In genomic region chr9:63758641-63759391, GRCm38 (mm10) we compare ENCODE assay signal across 8 mouse cellular contexts. TPM values are rescaled to one million over a fixed set of nuclear protein-coding genes. Genes with fewer than 3 reads are reported as not detected.
A peak's percentile ranks its signal among the peaks of the same experiment; 100 is the strongest.
DNase-seq lines count a peak whose midpoint lies in the region; ATAC-seq lines count a peak whose summit lies in the region.

No protein-coding gene starts in this region.

- H3K4me2 ChIP-seq in forebrain, embryonic 12.5 days = peak overlapping the region; percentile 91
- peak overlapping the region; percentile 68 for H3K4me2 ChIP-seq in kidney, embryonic 16.5 days (replicated peaks; ENCODE audit: low read depth, low read length)
- peak overlapping the region; percentile 74 for H3K4me2 ChIP-seq in stomach, embryonic 15.5 days

- peak overlapping the region; percentile 87 for H3K9ac ChIP-seq in forebrain, embryonic 12.5 days
- H3K9ac ChIP-seq in kidney, embryonic 16.5 days (replicated peaks; ENCODE audit: low read length) = peak overlapping the region; percentile 92
- H3K9ac ChIP-seq in stomach, embryonic 15.5 days = peak overlapping the region; percentile 98; the same call in 1 of the 2 replicates

- no peaks in the 10 kb centered on the region for H3K36me3 ChIP-seq in forebrain, embryonic 12.5 days (replicated peaks)
- no peaks in the 10 kb centered on the region for H3K36me3 ChIP-seq in kidney, embryonic 16.5 days (ENCODE audit: insufficient read depth, low read length)
- no peaks in the 10 kb centered on the region for H3K36me3 ChIP-seq in stomach, embryonic 15.5 days

- peak; percentile 69 to 71 for DNase-seq in B cell, adult 2 months
- DNase-seq in Muller cell, postnatal 12 days (ENCODE audit: inconsistent ontology term) = peak; percentile 42
- DNase-seq in mesoderm, embryonic 11.5 days (ENCODE audit: low read depth, low spot score) = peak; percentile 68
- DNase-seq in cerebellum, adult 11 months = no peak
- DNase-seq in cerebellum, postnatal 14 days = no peak

- H3K9me3 ChIP-seq in forebrain, embryonic 12.5 days = peaks cover 4% of the 10 kb centered on the region; the same call in 1 of the 2 replicates
- H3K9me3 ChIP-seq in kidney, embryonic 16.5 days (ENCODE audit: low read length) = no peaks in the 10 kb centered on the region
- no peaks in the 10 kb centered on the region for H3K9me3 ChIP-seq in stomach, embryonic 15.5 days

- peak overlapping the region; percentile 97 for H3K27ac ChIP-seq in forebrain, embryonic 12.5 days
- H3K27ac ChIP-seq in kidney, embryonic 16.5 days (ENCODE audit: low read length) = peak overlapping the region; percentile 98
- peak overlapping the region; percentile 97 for H3K27ac ChIP-seq in stomach, embryonic 15.5 days

- H3K27me3 ChIP-seq in forebrain, embryonic 12.5 days = 0 out of 2 replicates have a peak, but pooled peaks cover 4% of the 10 kb centered on the region
- no peaks in the 10 kb centered on the region for H3K27me3 ChIP-seq in kidney, embryonic 16.5 days (ENCODE audit: insufficient read depth, low read length)
- H3K27me3 ChIP-seq in stomach, embryonic 15.5 days (replicated peaks) = no peaks in the 10 kb centered on the region

- ATAC-seq in forebrain, embryonic 12.5 days (ENCODE audit: low FRiP score) = no peak
- ATAC-seq in kidney, embryonic 16.5 days (ENCODE audit: low FRiP score, low TSS enrichment) = no peak
- ATAC-seq in stomach, embryonic 15.5 days (ENCODE audit: insufficient read depth, low FRiP score, low read depth) = no peak

- under 1% methylated on average over 23 of the region's 23 CpGs for WGBS in forebrain, embryonic 12.5 days
- WGBS in kidney, embryonic 16.5 days = 2% methylated on average over 23 of the region's 23 CpGs
- 2% methylated on average over 23 of the region's 23 CpGs for WGBS in stomach, embryonic 15.5 days

- H3K4me1 ChIP-seq in forebrain, embryonic 12.5 days = peaks cover 52% of the 10 kb centered on the region
- peaks cover 50% of the 10 kb centered on the region for H3K4me1 ChIP-seq in kidney, embryonic 16.5 days (ENCODE audit: insufficient read depth, low read length)
- H3K4me1 ChIP-seq in stomach, embryonic 15.5 days = peaks cover 42% of the 10 kb centered on the region

- peak overlapping the region; percentile 72 for H3K4me3 ChIP-seq in forebrain, embryonic 12.5 days (replicated peaks)
- H3K4me3 ChIP-seq in kidney, embryonic 16.5 days (ENCODE audit: low read length) = peak overlapping the region; percentile 73
- peak overlapping the region; percentile 91 for H3K4me3 ChIP-seq in stomach, embryonic 15.5 days (replicated peaks)

RNA-seq across cellular contexts. Expression of gene Smad3, which starts 1.0 kb away (rescaled TPM):
- polyA plus RNA-seq in forebrain, embryonic 12.5 days (2016; fragmentation: Nextera tagmentation; extraction: Ambion mirVana) = 23.1 and 23.6 TPM in 2 replicates
- polyA plus RNA-seq in kidney, embryonic 16.5 days (2015; fragmentation: Nextera tagmentation; extraction: Ambion mirVana) = 27.8 and 27.9 TPM in 2 replicates
- polyA plus RNA-seq in stomach, embryonic 15.5 days (2015; fragmentation: Nextera tagmentation; extraction: Ambion mirVana) = 17.5 and 19.6 TPM in 2 replicates

Comparison
In these comparisons a context has a peak if more than half of its experiments do, and no peak if none do; other contexts are left out.
1. DNase-seq: peak in B cell, adult 2 months (2 of 2), Muller cell, postnatal 12 days (single experiment) and mesoderm, embryonic 11.5 days (single experiment); none in cerebellum, adult 11 months (single experiment) and cerebellum, postnatal 14 days (0 of 2).
2. Peak in every context shown above with its lines, with median percentiles within 50 percentile points of each other: H3K27ac ChIP-seq, H3K4me2 ChIP-seq, H3K4me3 ChIP-seq and H3K9ac ChIP-seq.